Mouse (Mus musculus) gastrocnemius, postnatal 14 days (tissue): ENCODE results near the gene Bcl7c. TPM values are rescaled to one million over a fixed set of nuclear protein-coding genes. Genes with fewer than 3 reads are reported as not detected.

ENCODE experiments used
- DNase-seq: peaks from one replicate; pipeline ENCODE4 v3.0.0; 2021; ENCODE audit warnings: mixed read lengths
- intact Hi-C: fragments of 180-260 bp; cut with DNase I; formaldehyde crosslinking; loops from one replicate; pipeline ENCODE4 v1.15.1; 2025; ENCODE audit warnings: low total_unique reads
- total RNA-seq, 2 experiments: library from RNA; stranded (reverse); gene quantifications; 2 replicates each; pipeline ENCODE4 v1.2.3; 2021

Bcl7c gene
- total RNA-seq, 2 experiments from 2014 or later: 44.8 to 65.7 TPM

DNA sequence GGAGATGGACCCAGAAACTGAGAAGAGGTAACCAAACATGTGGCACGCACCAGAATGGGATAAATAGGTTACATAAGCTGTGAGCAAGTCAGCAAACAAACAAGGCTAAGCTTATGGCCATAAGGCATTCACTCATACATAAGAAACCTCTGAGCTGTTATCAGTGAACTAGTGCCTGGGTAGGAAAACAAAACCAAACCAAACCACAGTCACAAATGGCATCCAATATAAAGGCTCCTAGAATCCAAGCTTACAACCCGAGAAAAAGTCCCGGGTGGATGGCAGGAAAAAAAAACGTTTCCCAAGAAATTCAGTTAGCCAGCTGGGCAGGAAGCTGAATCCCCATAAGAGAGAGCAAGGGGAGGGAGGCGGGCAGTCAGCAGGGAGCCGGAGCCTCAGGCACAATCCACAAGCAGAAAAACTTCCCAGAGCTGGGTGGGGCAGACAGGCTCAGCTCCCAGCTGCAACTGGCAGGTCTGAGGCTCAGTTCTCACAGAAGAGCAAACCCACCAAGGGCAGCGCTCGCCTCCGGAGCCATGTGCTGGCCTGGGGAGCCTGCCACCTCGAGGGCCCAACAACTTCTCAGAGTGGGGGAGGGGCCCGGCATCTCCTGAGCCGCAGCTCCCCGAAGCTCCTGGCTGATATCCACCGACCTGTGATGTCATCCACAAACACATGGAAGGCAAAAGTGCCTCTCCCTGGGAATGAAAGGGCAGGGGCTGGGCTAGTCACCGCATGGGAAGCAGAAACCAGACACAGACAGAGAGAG, 17.3 kb downstream of the Bcl7c start:
- intact Hi-C loops: no loop called here
- peak; percentile 87 for DNase-seq

DNA sequence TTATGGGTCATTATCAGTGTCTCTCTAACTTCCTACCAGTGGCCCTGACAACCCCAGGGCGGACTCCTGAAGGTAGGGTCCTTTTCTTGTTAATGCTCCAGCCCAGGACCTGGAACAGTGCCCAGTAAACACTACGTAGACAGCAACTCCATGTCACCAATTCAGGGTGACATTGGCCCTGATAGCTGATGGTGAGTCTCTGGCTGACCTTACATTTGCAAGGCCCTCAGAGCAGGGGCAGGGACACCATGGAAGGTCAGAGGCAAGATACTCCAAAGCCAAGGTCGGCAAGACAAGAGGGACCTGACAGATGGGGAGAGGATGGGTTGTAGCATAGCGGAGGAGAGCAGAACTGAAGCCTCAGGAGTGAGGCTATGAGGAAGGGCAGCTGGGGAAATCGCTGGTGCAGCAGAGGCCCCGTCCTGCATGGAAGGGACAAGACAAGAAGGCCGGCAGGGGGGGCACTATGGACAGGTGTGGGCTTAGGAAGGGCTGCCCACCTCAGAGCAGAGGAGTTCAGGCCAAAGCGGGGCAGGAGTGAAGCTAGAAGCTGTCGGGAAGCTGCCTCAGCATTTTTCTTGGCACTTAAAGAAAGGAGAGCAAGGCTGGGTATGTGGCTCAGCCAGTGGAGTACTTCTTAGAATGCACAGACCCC, 19.0 kb downstream of the Bcl7c start:
- no peak for DNase-seq
- intact Hi-C loops: no loop called here

DNA sequence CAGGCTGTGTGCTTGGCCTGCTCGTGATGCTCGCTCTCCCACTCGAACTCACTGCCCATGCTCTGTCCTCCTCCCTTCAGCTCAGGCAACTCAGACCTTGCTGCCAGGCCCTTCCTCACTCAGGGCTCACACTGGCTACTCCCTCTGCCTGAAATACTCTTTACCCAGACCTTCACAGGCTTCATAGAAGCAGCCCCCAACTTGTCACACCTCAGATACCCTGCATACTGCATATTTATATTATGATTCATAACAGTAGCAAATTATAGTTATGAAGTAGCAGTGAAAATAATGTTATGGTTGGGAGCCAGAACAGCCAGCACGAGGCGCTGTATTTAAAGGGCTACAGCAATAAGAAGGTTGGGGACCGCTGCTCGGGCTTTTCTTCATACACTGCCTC, 19.8 kb downstream of the Bcl7c start:
- intact Hi-C loops: no loop called here
- no peak for DNase-seq

DNA sequence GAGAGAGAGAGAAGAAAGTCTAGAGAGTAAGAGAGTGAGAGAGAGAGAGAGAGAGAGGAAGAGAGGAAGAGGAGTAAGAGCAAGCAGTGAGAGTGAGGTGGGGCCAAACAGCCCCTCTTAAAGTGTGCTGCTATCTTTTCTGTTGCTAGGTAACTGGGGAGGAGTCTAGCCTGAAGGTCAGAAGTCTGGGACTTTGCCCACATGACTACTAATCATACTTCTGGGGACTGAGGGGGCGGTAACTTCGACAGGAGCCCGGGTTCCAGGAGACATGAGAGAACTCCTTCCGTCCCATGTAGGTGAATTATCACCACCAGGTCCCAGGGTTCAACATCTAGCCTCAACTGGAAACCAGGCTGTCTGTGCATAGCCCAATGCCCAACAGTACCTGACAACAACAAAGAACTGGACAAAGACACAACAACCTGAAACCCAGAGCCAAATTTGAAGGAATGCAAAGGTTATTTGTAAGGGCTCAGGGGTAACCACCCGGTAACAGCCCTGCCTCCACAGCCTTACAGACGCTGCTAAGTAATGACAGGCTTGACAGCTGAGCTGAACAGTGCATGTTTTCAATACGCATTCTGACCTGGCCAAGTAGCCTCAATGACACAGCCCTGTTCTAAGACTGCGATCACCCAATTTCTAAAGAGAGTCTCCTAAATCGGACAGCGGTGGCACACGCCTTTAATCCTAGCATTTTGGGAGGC, 21.8 kb downstream of the Bcl7c start:
- DNase-seq: no peak
- intact Hi-C loops: no loop called here

DNA sequence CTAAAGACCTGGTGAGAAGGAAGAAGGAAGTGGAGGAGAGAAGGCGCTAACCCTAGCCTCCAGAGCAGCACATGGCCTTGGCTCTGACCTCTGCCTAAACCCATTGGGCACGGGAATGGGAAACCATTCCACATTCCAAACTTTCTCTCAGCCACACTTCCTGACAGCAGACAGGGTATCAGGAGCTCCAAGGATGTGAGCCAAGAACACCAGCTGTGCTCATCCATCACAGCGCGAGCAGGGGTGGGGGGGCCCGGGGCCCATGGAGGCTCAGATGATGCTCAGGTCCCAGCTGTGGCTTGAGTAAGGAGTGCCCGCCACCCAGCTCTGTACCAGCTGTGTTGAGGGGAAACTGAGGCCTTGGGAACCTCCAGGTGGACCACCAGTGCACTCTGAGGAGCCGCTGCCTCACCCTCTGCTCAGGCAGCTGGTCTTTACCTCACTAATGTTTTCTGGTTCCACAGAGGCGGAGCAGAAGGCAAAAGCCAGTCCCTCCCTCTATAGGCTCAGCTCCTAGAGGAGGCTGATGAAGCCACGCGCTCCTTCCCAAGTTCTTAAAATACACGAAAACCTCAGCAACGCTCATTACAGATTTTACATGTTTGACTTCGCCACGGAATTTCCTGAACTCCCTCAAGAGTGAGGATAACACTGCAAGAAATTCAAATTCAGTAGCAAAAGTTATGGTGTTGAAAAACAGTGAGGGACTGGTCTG, 23.3 kb downstream of the Bcl7c start:
- intact Hi-C loops: no loop called here
- DNase-seq: peak; percentile 66

DNA sequence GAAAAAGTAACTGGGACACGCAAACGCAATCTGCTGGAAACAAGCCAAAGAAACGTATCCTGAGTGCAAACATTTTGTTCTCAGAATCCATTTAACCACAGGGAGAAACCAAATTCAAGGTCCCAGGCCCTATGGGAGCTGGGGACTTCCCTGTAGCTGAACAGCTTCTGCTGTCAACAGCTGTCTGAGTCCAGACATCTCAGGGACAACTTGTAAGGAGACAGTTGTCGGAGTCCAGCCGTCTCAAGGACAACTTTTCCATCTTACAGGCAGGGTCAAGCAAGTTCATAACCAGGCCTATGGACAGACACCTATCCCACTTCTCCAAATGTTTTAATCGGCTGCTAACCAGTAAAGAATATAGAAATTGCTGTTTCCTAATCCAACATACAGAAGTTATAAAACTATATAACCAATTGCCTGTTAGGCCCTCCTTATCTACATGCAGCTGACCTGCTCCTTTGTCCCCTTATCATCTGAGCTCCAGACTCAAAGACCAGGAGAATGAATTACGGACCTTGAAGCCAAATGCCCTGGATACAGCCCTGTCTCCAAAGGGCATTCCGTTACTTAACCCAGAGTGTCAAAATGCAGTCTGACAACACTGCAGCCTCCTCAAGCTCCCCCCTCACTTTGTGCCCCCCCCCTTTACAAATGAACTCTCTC, 26.7 kb downstream of the Bcl7c start:
- intact Hi-C loops: no loop called here
- DNase-seq: no peak

DNA sequence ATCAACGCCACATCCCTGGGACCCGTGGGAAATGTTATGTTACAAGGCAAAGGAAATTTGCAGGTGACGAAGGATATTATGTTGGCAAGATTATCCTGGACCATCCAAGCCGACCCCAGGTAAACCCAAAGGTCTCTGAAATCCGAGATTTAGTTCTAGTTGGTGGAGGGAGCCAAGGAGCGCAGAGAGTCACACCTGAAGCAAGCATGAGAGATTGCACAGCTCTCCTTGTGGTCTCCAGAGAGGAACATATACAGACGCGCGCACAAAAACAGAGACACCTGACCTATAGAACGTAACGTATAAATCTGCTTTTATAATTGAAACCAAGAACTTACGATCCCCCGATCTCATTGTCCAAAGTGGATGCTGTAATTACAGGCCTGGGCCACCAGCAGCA, 28.2 kb downstream of the Bcl7c start:
- no peak for DNase-seq
- intact Hi-C loops: no loop called here

DNA sequence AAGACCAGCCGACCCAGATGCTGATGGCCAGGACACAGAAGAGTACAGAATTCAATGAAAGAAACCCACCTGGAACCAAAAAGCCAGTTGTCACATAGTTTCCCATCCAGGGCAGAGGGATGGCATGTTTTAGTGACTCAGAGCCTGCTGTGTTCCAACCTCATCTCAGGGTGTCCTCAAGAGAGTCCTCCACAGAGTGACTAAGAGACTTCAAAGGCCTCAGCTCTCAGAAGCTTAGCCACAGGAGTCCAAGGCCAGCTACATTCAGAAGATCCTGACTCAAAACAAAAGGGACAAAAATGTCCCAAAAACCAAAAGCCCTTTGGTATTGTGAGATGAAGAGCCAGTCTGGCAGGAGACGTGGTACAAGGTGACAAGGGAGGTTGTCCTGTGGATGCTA, 29.9 kb downstream of the Bcl7c start:
- no peak for DNase-seq
- intact Hi-C loops: loop anchor here (5.0 kb wide), 1 partner anchor 78 kb away; no protein-coding TSS in a partner anchor

DNA sequence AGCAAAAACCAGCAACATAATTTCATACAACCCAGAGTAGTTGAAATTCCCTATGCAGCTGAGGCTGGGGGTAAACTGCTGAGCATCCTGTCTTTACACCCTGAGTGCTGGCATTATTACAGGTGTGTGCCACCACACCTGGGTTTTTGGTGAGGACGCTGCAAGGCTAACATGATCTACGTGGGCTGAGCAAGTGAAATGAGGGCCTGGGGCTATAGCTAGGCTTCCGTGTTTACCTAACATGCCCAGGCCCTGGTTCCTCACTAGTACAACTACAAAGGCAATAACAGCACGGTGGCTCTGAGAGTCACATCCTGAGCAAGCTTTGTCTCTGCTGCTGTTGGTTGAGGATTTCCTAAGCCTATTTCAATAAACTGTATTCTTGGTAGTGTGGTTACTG, 31.1 kb downstream of the Bcl7c start:
- DNase-seq: no peak
- intact Hi-C loops: loop anchor here (5.0 kb wide), 1 partner anchor 80 kb away; no protein-coding TSS in a partner anchor

DNA sequence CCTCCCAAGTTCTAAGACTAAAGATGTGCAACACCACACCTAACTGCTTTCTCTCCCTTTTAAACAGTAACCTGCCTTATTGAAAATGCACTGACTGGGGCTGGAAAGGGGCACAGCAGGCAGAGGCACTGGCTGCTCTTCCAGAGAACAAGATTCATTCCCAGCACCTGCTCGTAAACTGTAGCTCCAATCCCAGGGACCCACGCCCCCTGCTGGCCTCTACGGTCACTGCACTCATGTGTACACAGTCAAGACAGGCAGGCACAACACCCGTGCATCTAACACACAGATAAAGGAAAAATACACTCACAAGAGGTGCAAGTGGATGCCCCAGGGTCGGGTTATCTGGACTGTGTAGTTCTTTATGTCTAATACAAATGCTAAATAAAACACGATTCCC, 31.7 kb downstream of the Bcl7c start:
- intact Hi-C loops: loop anchor here (5.0 kb wide), 1 partner anchor 80 kb away; no protein-coding TSS in a partner anchor
- peak; percentile 47 for DNase-seq

DNA sequence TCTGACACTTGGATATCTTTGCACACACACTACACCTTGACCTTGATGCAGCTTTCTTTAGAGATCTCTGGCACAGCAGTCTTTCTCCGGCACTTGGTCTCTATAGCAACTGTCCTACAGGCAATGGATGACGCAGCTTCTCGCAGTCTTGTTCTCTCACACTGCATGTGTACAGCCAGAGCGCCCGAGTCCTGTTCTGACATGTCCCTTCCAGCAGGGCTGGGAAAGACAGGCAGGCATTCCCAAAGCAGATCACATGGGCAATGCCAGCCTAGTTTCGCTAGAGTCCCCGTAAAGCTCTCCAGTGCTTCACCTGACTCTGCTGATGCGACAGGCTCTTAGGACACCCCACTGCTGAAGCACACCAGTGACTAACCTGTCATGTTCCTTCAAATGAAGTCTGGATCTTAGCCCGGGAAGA, 33.3 kb downstream of the Bcl7c start:
- intact Hi-C loops: loop anchor here (2.0 to 5.0 kb wide), 2 partner anchors 31 to 82 kb away; no protein-coding TSS in a partner anchor
- DNase-seq: no peak

DNA sequence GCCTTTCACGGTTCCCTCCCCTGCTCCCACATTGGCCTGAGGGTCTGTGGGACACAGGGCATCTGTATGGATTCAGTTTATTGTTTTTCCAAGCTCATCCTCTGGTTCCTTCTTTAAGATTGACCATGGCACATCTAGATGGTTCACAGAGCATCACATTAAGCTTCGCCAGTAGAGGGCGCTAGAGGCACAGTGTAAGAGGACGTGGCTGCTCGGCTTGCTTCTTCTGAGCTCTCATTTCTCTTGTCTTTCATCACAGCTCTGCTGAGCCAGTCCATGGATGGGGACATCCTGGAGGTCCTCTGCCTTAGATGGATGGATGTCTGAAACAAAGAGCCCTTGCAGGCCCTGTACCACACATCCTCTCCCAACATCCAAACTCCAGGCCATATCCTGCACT, 33.8 kb downstream of the Bcl7c start:
- intact Hi-C loops: loop anchor here (2.0 to 5.0 kb wide), 3 partner anchors 32 to 82 kb away; partner anchors contain the start of gene Fbxl19

DNA sequence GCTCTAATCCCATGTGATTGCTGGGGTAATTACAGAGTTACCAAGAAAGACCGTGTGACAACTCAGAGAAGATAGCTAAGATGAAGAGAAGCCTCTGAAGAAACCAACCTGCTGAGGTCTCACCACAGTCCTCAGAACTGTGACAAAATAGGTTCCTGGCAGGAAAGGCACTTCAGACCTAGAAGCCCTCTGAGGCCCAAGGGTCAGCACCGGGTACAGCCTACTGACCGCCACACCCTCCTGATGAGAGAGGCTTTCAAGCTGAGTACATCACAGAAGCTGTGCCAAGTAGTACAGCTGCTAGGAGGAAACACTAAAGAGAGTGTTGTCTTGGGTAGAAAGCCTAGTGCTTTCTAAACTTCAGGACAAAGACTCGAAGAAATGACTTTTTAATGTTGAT, 36.0 kb downstream of the Bcl7c start:
- DNase-seq: no peak
- intact Hi-C loops: loop anchor here (5.0 kb wide), 1 partner anchor 70 kb away; the partner anchor contains the start of gene Fbxl19

More for the DNA sequence above, 33.8 kb downstream of the Bcl7c start:
- peak; percentile 87 for DNase-seq

DNA sequence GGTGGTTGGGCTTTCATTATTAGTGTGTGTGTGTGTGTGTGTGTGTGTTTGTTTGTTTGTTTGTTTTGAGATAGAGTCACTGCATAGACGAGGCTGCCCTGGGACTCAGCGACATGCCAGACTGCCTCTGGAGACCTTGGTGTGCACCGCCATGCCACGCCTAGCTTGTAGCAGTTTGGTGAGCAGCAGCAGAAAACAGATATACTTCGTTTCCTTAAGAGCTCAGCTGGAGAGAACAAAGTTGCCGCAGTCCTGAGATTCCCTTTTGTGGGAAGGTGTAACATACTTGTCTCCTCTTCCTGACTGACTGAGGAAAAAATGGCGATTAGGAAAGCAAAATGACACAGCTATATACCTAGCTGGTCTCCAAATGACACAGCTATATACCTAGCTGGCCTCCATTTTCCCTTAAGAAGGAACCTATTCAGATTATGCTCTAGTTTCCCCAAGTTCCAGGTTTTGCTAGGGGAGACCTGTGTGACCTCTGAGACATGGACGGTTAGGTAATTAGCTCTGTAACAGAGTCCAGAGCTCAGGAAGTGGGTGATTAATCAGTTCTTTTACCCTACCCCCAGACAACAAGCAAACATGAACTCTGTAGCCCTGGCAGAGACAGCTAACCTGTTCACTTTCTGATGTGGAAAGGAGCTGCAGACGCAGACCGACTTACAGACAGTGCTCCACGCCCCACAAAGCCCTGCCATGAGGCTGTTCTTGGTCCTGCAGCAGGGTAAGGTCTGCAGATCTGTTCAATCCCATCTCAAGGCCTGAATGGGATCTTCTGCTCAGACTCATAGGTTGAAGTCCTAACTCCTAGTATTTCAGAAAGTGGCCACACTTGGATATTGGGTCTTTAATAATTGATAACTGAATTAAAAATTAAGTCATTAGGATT, 36.6 kb downstream of the Bcl7c start:
- no peak for DNase-seq
- intact Hi-C loops: loop anchor here (5.0 kb wide), 1 partner anchor 70 kb away; the partner anchor contains the start of gene Fbxl19

DNA sequence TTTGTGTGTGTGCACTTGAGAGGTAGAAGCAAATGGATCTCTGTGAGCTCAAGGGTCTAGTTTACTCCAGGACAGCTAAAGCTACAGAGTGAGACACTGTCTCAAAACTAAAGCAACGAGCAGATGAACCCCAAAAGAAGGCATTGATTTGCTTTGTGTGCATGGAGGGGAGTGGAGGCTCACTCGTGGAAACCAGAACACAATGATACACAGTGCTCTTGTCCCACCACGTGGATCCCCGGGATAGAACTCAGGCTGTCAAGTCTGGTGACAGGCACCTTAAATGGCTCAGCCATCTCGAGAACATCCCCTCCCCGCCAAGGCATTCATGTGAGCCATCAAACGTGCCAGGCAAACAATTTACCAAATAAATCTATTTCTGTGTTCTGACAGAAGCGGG, 41.6 kb downstream of the Bcl7c start:
- intact Hi-C loops: no loop called here
- DNase-seq: no peak

DNA sequence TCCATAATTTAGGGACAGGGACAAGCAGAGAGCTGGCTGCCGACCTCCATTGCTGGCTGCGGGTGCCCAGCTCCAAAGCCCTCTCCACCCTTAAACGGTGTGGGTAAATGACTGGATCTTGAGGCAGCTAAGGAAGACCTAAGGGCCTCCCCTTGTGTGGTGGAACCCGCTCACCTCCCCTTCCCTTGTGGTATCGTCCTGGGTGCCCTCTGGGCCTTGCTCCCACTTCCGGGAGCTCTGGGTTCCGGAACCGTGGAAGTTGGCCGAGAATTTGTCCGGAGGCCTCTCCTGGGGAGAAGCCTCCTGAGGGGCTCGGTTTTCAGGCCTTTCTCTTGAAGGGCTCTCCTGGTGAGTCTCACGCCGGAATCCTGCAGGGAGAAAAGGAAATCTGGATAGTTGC, 42.1 kb downstream of the Bcl7c start:
- intact Hi-C loops: no loop called here
- DNase-seq: no peak

DNA sequence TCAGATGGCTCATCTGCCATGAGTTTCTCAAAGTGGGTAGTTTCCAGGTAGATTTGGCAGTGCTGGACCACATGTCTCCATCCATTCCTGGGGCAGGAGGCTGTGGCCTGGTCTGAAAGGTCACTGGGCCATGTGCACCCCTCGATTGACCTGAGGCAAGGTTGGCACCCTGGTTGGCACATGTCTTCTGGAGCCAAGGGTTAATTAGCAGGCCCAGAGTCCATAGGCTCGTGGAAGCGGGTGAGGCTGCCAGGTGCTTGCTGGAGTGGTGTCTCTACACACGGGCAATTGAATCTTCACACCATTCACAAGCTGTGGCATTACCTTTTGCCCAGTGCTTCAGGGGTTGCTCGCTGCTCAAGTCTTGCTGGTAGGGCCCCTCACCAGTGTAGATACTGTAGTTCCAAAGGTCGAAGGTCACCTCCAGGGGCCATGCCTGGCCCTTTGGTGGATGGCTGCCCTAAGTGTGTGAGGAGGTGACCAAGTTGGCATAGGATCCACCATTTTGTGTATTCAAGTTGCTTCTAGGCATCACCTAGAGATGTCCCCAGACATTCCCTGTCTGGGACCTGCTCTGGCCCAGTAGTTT, 42.6 kb downstream of the Bcl7c start:
- no peak for DNase-seq
- intact Hi-C loops: no loop called here

DNA sequence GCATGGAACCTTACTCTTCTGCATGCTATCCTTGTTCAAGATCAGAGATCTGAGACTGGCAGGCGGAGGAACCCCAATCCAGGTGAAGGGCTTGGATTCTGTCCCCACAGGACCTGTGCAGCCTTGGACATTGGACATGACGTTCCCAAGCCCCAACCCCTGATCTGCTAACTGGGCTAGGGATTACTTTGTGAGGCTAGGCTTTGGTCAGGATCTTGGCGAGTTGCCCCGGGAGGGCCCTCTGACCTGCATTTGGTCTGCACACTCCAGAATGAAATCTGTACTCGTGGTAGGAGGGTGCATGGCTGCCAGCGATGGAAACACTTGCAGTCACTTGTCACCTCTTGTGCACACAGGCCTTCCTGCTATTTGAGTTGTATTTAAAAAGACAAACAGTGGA, 45.8 kb downstream of the Bcl7c start:
- intact Hi-C loops: no loop called here
- DNase-seq: no peak
